Comparison of ENCODE assay signal across 29 mouse cellular contexts in the genomic region with DNA sequence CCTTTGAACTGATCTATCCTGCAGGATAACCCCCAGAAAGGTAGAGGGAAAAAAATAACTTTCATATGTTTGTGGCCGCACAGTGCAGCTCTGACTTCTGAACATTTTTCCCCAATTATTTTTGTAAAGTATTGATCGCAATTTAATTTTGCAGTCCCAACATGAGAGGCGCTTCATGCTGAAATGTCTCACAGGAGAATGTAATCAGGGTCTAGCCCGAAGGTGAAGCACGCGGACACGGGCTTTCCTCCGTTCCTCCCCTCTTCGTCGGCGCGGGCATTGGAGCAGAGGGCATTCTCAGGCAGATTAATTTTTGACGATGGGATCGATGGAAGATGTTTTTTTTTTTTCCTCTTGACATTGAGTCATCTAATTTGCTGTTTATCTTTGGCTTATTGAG.
"Had no signal": no experiment of that assay in that cellular context is flagged by ENCODE, and none has a peak within 500 bp of the region (broad histone marks: within the 10 kb centered on the region; RNA-seq: fewer than 3 reads in every experiment).

No protein-coding gene starts in this region.

- H3K4me3 ChIP-seq: left cerebral cortex, adult 2 months; limb, embryonic 10.5 days; limb, embryonic 12.5 days; limb, embryonic 13.5 days; limb, embryonic 15.5 days; liver, embryonic 12.5 days; liver, embryonic 13.5 days; liver, embryonic 15.5 days; lung, embryonic 15.5 days; megakaryocyte, embryonic 14.5 days; midbrain, embryonic 13.5 days; myocyte; neural tube, embryonic 12.5 days had no signal

- H3K4me2 ChIP-seq: limb, embryonic 12.5 days; limb, embryonic 13.5 days; limb, embryonic 15.5 days; liver, embryonic 11.5 days; liver, embryonic 12.5 days; liver, embryonic 13.5 days; liver, embryonic 15.5 days; lung, embryonic 14.5 days; lung, embryonic 15.5 days; midbrain, embryonic 11.5 days; midbrain, embryonic 13.5 days; neural tube, embryonic 12.5 days had no signal

- H3K9me3 ChIP-seq: limb, embryonic 10.5 days; limb, embryonic 12.5 days; limb, embryonic 13.5 days; limb, embryonic 15.5 days; liver, embryonic 12.5 days; liver, embryonic 13.5 days; liver, embryonic 15.5 days; lung, embryonic 15.5 days; midbrain, embryonic 13.5 days; neural tube, embryonic 12.5 days had no signal

- DNase-seq: left cerebral cortex, postnatal 4 days; liver; liver, embryonic 13.5 days; liver, postnatal 0 days; lung, adult 18-20 months; lung, adult 2 months; lung, embryonic 14.5 days; lung, postnatal 10 days; lung, postnatal 14 days; lung, postnatal 36 days; lung, postnatal 4 days had no signal

- H3K27ac ChIP-seq: left cerebral cortex, adult 2 months; limb, embryonic 10.5 days; limb, embryonic 12.5 days; limb, embryonic 13.5 days; limb, embryonic 15.5 days; liver, embryonic 12.5 days; liver, embryonic 13.5 days; liver, embryonic 14.5 days; liver, embryonic 15.5 days; lung, embryonic 15.5 days; macrophage; midbrain, embryonic 13.5 days; neural tube, embryonic 12.5 days had no signal

- H3K36me3 ChIP-seq: limb, embryonic 10.5 days; limb, embryonic 12.5 days; limb, embryonic 13.5 days; limb, embryonic 15.5 days; liver, embryonic 12.5 days; liver, embryonic 13.5 days; liver, embryonic 15.5 days; lung, embryonic 15.5 days; midbrain, embryonic 13.5 days; neural tube, embryonic 12.5 days had no signal

- H3K9ac ChIP-seq: limb, embryonic 12.5 days; limb, embryonic 13.5 days; limb, embryonic 15.5 days; liver, embryonic 12.5 days; liver, embryonic 13.5 days; liver, embryonic 14.5 days; liver, embryonic 15.5 days; liver, postnatal 0 days; lung, embryonic 14.5 days; lung, embryonic 15.5 days; midbrain, embryonic 13.5 days; neural tube, embryonic 12.5 days had no signal

- ATAC-seq: liver, embryonic 12.5 days; liver, postnatal 0 days; lung, postnatal 0 days; midbrain, embryonic 13.5 days; midbrain, embryonic 16.5 days had no signal

- H3K27me3 ChIP-seq: limb, embryonic 12.5 days; limb, embryonic 13.5 days; limb, embryonic 15.5 days; liver, embryonic 12.5 days; liver, embryonic 13.5 days; liver, embryonic 15.5 days; lung, embryonic 15.5 days; megakaryocyte, embryonic 14.5 days; midbrain, embryonic 13.5 days; neural tube, embryonic 12.5 days had no signal

- H3K4me1 ChIP-seq: limb, embryonic 10.5 days; limb, embryonic 12.5 days; limb, embryonic 13.5 days; limb, embryonic 15.5 days; liver, embryonic 12.5 days; liver, embryonic 13.5 days; liver, embryonic 15.5 days; megakaryocyte, embryonic 14.5 days; midbrain, embryonic 13.5 days; neural tube, embryonic 12.5 days had no signal
